Mouse (Mus musculus) stomach, postnatal 0 days (tissue): Measurements from ENCODE around the gene Ttll3.

Source experiments
- CTCF ChIP-seq: IDR thresholded peaks from 2 replicates; pipeline ENCODE4 v1.5.1; 2016; ENCODE audit warnings: antibody characterized with exemption, low read depth, mild to moderate bottlenecking, moderate library complexity
- EP300 ChIP-seq: optimal IDR thresholded peaks from 2 replicates; pipeline ENCODE3; 2016; ENCODE audit warnings: antibody characterized with exemption

DNA sequence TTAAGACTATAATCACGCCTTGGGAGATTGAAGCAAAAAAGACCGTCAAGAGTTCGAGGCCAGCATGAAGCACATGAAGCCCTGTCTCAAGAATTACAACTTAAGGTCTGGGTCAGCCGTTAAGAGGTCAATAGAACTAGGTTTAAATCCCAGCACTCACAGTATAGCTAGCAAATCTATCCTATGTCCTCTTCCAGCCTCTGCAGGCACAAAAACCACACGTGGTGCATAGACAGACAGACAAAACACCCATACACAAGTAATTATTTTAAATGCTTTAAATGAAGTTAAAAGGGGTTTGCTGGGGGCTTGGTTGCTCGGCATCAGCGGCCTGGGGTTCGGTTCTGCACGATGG is 53.0 kb downstream of the Ttll3 start:
- TF ChIP-seq CTCF (no peak), EP300 (no peak)
